Mouse (Mus musculus) MEL (cell line): ENCODE results near the gene Fcf1. TPM values are rescaled to one million over a fixed set of nuclear protein-coding genes. Genes with fewer than 3 reads are reported as not detected.

Experiments used
- DNase-seq: peaks from one replicate; pipeline ENCODE4 v3.0.0; 2011; ENCODE audit warnings: low read depth, low spot score
- H3K27ac ChIP-seq: 2 replicates; pipeline ENCODE4 v1.5.1; 2012; ENCODE audit warnings: low read depth, mild to moderate bottlenecking, control low read depth, low read length, moderate library complexity; ENCODE audit not compliant: control insufficient read depth
- H3K27me3 ChIP-seq, 2 experiments: fragments of 150-350 bp in 1 of 2; sonication (generic) in 1 of 2; 2 replicates each; pipeline ENCODE4 v1.6.1; 2012; ENCODE audit warnings: low read length in 2 of 2, mild to moderate bottlenecking in 2 of 2, improper control_type of control experiment in 1 of 2, moderate library complexity in 1 of 2; ENCODE audit not compliant: insufficient read depth in 2 of 2, control insufficient read depth in 1 of 2
- H3K36me3 ChIP-seq, 2 experiments: 2 replicates each; pipeline ENCODE4 v1.6.1; 2012 to 2014; ENCODE audit warnings: low read length in 2 of 2, improper control_type of control experiment in 1 of 2, inconsistent platforms in 1 of 2, mild to moderate bottlenecking in 1 of 2; ENCODE audit not compliant: insufficient read depth in 2 of 2, control insufficient read depth in 1 of 2
- H3K4me1 ChIP-seq, 2 experiments: fragments of 150-350 bp in 1 of 2; sonication (generic) in 1 of 2; 2 replicates each; pipeline ENCODE4 v1.6.1; 2012; ENCODE audit warnings: low read length in 2 of 2, improper control_type of control experiment in 1 of 2, mild to moderate bottlenecking in 1 of 2; ENCODE audit not compliant: insufficient read depth in 2 of 2, control insufficient read depth in 1 of 2
- H3K4me3 ChIP-seq, 2 experiments: fragments of 150-350 bp in 1 of 2; sonication (generic) in 1 of 2; 2 replicates each; pipeline ENCODE4 v1.5.1; 2012; ENCODE audit warnings: low read depth in 2 of 2, low read length in 2 of 2, mild to moderate bottlenecking in 2 of 2, moderate library complexity in 2 of 2, control low read depth in 1 of 2, improper control_type of control experiment in 1 of 2; ENCODE audit not compliant: control insufficient read depth in 1 of 2, insufficient read depth in 1 of 2
- H3K79me2 ChIP-seq: 2 replicates; pipeline ENCODE4 v1.6.1; 2012; ENCODE audit warnings: mild to moderate bottlenecking, low read length, moderate library complexity; ENCODE audit not compliant: control insufficient read depth, poor library complexity, insufficient read depth
- H3K9ac ChIP-seq: 2 replicates; pipeline ENCODE4 v1.6.1; 2012; ENCODE audit warnings: low read depth, mild to moderate bottlenecking, control low read depth, low read length, moderate library complexity; ENCODE audit not compliant: control insufficient read depth, poor library complexity, severe bottlenecking
- H3K9me3 ChIP-seq: fragments of 150-350 bp; sonication (generic); replicated peaks from 2 replicates; pipeline ENCODE4 v1.6.1; 2012; ENCODE audit warnings: mild to moderate bottlenecking, low read length, improper control_type of control experiment, moderate library complexity; ENCODE audit not compliant: insufficient read depth
- BHLHE40 ChIP-seq: IDR thresholded peaks from 2 replicates; pipeline ENCODE4 v1.6.1; 2012; ENCODE audit warnings: low read depth, mild to moderate bottlenecking, inconsistent platforms, low read length, improper control_type of control experiment, borderline replicate concordance
- CHD1 ChIP-seq: IDR thresholded peaks from 2 replicates; pipeline ENCODE4 v1.6.1; 2012; ENCODE audit warnings: low read depth, mild to moderate bottlenecking, inconsistent platforms, low read length, improper control_type of control experiment
- CHD2 ChIP-seq: IDR thresholded peaks from 2 replicates; pipeline ENCODE4 v1.6.1; 2011; ENCODE audit warnings: low read length, improper control_type of control experiment
- ETS1 ChIP-seq: IDR thresholded peaks from 2 replicates; pipeline ENCODE4 v1.6.1; 2012; ENCODE audit warnings: low read depth, mild to moderate bottlenecking, inconsistent platforms, low read length, improper control_type of control experiment, moderate library complexity
- GABPA ChIP-seq: IDR thresholded peaks from 2 replicates; pipeline ENCODE4 v1.6.1; 2012; ENCODE audit warnings: low read depth, mild to moderate bottlenecking, inconsistent platforms, low read length, improper control_type of control experiment, moderate library complexity
- GATA1 ChIP-seq: IDR thresholded peaks from 2 replicates; pipeline ENCODE4 v1.6.1; 2011; ENCODE audit warnings: low read depth, low read length, improper control_type of control experiment
- MAFK ChIP-seq: IDR thresholded peaks from 2 replicates; pipeline ENCODE4 v1.6.1; 2011; ENCODE audit warnings: low read depth, mild to moderate bottlenecking, low read length, improper control_type of control experiment, borderline replicate concordance
- MAZ ChIP-seq: IDR thresholded peaks from 2 replicates; pipeline ENCODE4 v1.6.1; 2012; ENCODE audit warnings: low read depth, mild to moderate bottlenecking, inconsistent platforms, low read length, improper control_type of control experiment
- MYC ChIP-seq: IDR thresholded peaks from 2 replicates; pipeline ENCODE4 v1.6.1; 2011; ENCODE audit warnings: low read depth, mild to moderate bottlenecking, low read length, improper control_type of control experiment, moderate library complexity
- NRF1 ChIP-seq: IDR thresholded peaks from 2 replicates; pipeline ENCODE4 v1.6.1; 2014; ENCODE audit warnings: low read depth, mild to moderate bottlenecking, inconsistent platforms, low read length, improper control_type of control experiment, moderate library complexity; ENCODE audit not compliant: poor library complexity, insufficient read depth, severe bottlenecking
- POLR2A ChIP-seq, 2 experiments: IDR thresholded peaks; 2 replicates each; pipeline ENCODE4 v1.6.1; 2011 to 2012; ENCODE audit warnings: low read length in 2 of 2, mild to moderate bottlenecking in 2 of 2, control low read depth in 1 of 2, improper control_type of control experiment in 1 of 2, low read depth in 1 of 2, moderate library complexity in 1 of 2; ENCODE audit not compliant: control insufficient read depth in 1 of 2, insufficient read depth in 1 of 2, poor library complexity in 1 of 2
- POLR2AphosphoS2 ChIP-seq: IDR thresholded peaks from 2 replicates; pipeline ENCODE4 v1.6.1; 2011; ENCODE audit warnings: low read length, improper control_type of control experiment
- POLR2AphosphoS5 ChIP-seq: IDR thresholded peaks from 2 replicates; pipeline ENCODE4 v1.6.1; 2012; ENCODE audit warnings: low read depth, borderline replicate concordance, mild to moderate bottlenecking, inconsistent platforms, low read length, moderate library complexity, mixed read lengths
- SIN3A ChIP-seq: IDR thresholded peaks from 2 replicates; pipeline ENCODE4 v1.6.1; 2012; ENCODE audit warnings: low read length, improper control_type of control experiment, inconsistent platforms
- TBP ChIP-seq: IDR thresholded peaks from 2 replicates; pipeline ENCODE4 v1.8.0; 2011; ENCODE audit warnings: low read depth, low read length, improper control_type of control experiment
- USF1 ChIP-seq: IDR thresholded peaks from 2 replicates; pipeline ENCODE4 v1.6.1; 2014; ENCODE audit warnings: low read depth, mild to moderate bottlenecking, inconsistent platforms, low read length, improper control_type of control experiment, moderate library complexity
- ZC3H11A ChIP-seq: IDR thresholded peaks from 2 replicates; pipeline ENCODE4 v1.6.1; 2012; ENCODE audit warnings: low read depth, mild to moderate bottlenecking, inconsistent platforms, low read length, improper control_type of control experiment
- ZMIZ1 ChIP-seq: IDR thresholded peaks from 2 replicates; pipeline ENCODE4 v1.6.1; 2012; ENCODE audit warnings: low read depth, mild to moderate bottlenecking, inconsistent platforms, low read length, improper control_type of control experiment, moderate library complexity
- polyA plus RNA-seq, 2 experiments: library from polyadenylated mRNA; stranded (reverse) in 1 of 2; unstranded in 1 of 2; fragments of >175 nt in 1 of 2; fragments of >200 nt in 1 of 2; gene quantifications; 2 replicates each; pipeline versions ENCODE4 v1.2.1 to v1.2.4; 2012; ENCODE audit warnings: low replicate concordance in 2 of 2, low read depth in 1 of 2; ENCODE audit not compliant: insufficient read length in 2 of 2, insufficient read depth in 1 of 2, missing spikeins in 1 of 2
- total RNA-seq: library from RNA; depleted of rRNA; stranded (reverse); fragments of 300-350 nt; gene quantifications from 2 replicates; pipeline ENCODE4 v1.2.3, GENCODE M21; 2012

Gene Fcf1
- total and polyA plus RNA-seq, 3 experiments: 172 to 250 TPM; not detected in 1

DNA sequence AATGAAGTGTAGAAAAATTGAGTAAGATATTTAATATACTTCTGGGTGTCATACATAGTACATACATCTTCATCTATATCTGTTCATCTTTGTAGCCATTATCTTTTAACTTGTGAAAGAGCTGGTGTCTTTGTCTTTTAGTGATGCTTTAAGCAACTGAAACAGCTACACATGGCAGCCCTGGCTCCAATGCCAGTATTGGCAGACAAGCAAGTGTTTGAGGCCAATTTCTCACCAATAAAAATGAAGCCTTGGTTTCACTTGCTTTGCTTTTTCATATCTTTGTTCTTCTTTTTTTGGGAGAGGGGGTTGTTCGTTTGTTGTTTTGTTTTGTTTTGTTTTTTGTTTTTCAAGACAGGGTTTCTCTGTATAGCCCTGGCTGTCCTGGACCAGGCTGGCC is 35.5 kb downstream of the Fcf1 start:
- Histone ChIP-seq H3K27ac (no peak overlapping the region), H3K36me3 (peaks cover 9 to 15% of the 10 kb centered on the region in 2 experiments), H3K27me3 (no peaks in the 10 kb centered on the region), H3K9me3 (no peaks in the 10 kb centered on the region), H3K79me2 (peaks cover 37% of the 10 kb centered on the region), H3K4me1 (no peaks in the 10 kb centered on the region; a peak in 1 of 4 replicates), H3K4me3 (no peak overlapping the region), H3K9ac (no peak overlapping the region)
- no peak for DNase-seq
- no peak for TF ChIP-seq ZMIZ1
- TF ChIP-seq USF1: no peak
- no peak for TF ChIP-seq GATA1
- no peak for TF ChIP-seq GABPA
- TF ChIP-seq NRF1: no peak
- no peak for TF ChIP-seq POLR2A (IDR thresholded peaks at IDR 0.05; ENCODE audit: control insufficient read depth in 1 of 2, insufficient read depth in 1 of 2, low read depth in 1 of 2, low read length in 2 of 2, poor library complexity in 1 of 2)
- TF ChIP-seq MYC: no peak
- TF ChIP-seq TBP: no peak
- no peak for TF ChIP-seq BHLHE40
- TF ChIP-seq ETS1: no peak
- TF ChIP-seq SIN3A: no peak
- TF ChIP-seq, all 39 proteins: peak for 0

GRCm38 (mm10) chr12:85007021-85007420 is 36.3 kb downstream of the Fcf1 start:
- H3K4me3 ChIP-seq: no peak overlapping the region
- H3K27me3 ChIP-seq: no peaks in the 10 kb centered on the region
- no peak overlapping the region for H3K27ac ChIP-seq
- TF ChIP-seq NRF1 (no peak), MAZ (no peak), MAFK (no peak), CHD1 (no peak), POLR2AphosphoS5 (no peak), POLR2AphosphoS2 (no peak), POLR2A (IDR thresholded peaks at IDR 0.05; ENCODE audit: control insufficient read depth in 1 of 2, insufficient read depth in 1 of 2, low read depth in 1 of 2, low read length in 2 of 2, poor library complexity in 1 of 2) (no peak), CHD2 (no peak), ZC3H11A (no peak), GABPA (no peak)
- peaks cover 0 to 2% of the 10 kb centered on the region in 2 experiments; a peak in 1 of 4 replicates for H3K4me1 ChIP-seq
- DNase-seq: no peak
- peaks cover 32% of the 10 kb centered on the region for H3K79me2 ChIP-seq
- no peaks in the 10 kb centered on the region for H3K9me3 ChIP-seq
- H3K9ac ChIP-seq: no peak overlapping the region
- peaks cover 9 to 16% of the 10 kb centered on the region in 2 experiments for H3K36me3 ChIP-seq
